Mouse (Mus musculus) liver, adult 2 months (tissue): ENCODE data around the gene Mdga1. TPM values are rescaled to one million over a fixed set of nuclear protein-coding genes. Genes with fewer than 3 reads are reported as not detected.

Experiments used
- DNase-seq: peaks from one replicate; pipeline ENCODE4 v3.0.0-alpha.2; 2011; ENCODE audit warnings: low read depth, low spot score; ENCODE audit errors: extremely low read depth
- H3K27ac ChIP-seq: fragments of 200-500 bp; replicated peaks from 2 replicates; pipeline ENCODE4 v1.5.1; 2012; ENCODE audit warnings: low read depth, mild to moderate bottlenecking, control low read depth, inconsistent platforms, low read length; ENCODE audit not compliant: insufficient read depth
- H3K27me3 ChIP-seq: fragments of 200-500 bp; 2 replicates; pipeline ENCODE4 v1.6.1; 2012; ENCODE audit warnings: mild to moderate bottlenecking, moderate library complexity, low read length, inconsistent platforms; ENCODE audit not compliant: control insufficient read depth, insufficient read depth
- H3K36me3 ChIP-seq: fragments of 200-500 bp; 2 replicates; pipeline ENCODE4 v1.6.1; 2012; ENCODE audit warnings: low read length, inconsistent platforms; ENCODE audit not compliant: control insufficient read depth, insufficient read depth
- H3K4me1 ChIP-seq: fragments of 200-500 bp; 2 replicates; pipeline ENCODE4 v1.6.1; 2011; ENCODE audit warnings: low read length; ENCODE audit not compliant: control insufficient read depth, insufficient read depth
- H3K4me3 ChIP-seq: fragments of 200-500 bp; 2 replicates; pipeline ENCODE4 v1.5.1; 2011; ENCODE audit warnings: low read depth, mild to moderate bottlenecking, control low read depth, low read length, moderate library complexity; ENCODE audit not compliant: insufficient read depth
- H3K79me2 ChIP-seq: fragments of 200-500 bp; 2 replicates; pipeline ENCODE4 v1.6.1; 2012; ENCODE audit warnings: inconsistent platforms, mild to moderate bottlenecking, low read length, moderate library complexity; ENCODE audit not compliant: control insufficient read depth, insufficient read depth
- H3K9ac ChIP-seq: fragments of 200-500 bp; 2 replicates; pipeline ENCODE4 v1.6.1; 2012; ENCODE audit warnings: low read depth, mild to moderate bottlenecking, control low read depth, inconsistent platforms, low read length
- CTCF ChIP-seq: fragments of 200-500 bp; IDR thresholded peaks from 2 replicates; pipeline ENCODE4 v1.5.1; 2011; ENCODE audit warnings: low read depth, low read length, control low read depth
- POLR2A ChIP-seq: fragments of 200-500 bp; IDR thresholded peaks from 2 replicates; pipeline ENCODE4 v1.6.1; 2011; ENCODE audit warnings: low read length, control low read depth; ENCODE audit not compliant: insufficient read depth; ENCODE audit errors: extremely low read depth
- WGBS: fragments of 180-500 bp; shearing (Covaris S2); methylation state at CpG from one replicate; pipeline ENCODE4 v1.1.7; 2018; 5-methylcytosine and 5-hydroxymethylcytosine counted together
- polyA plus RNA-seq: library from polyadenylated mRNA; depleted of rRNA; stranded (reverse); fragments of >200 nt; gene quantifications from 2 replicates; pipeline ENCODE4 v1.2.3, GENCODE M21; 2012
- total RNA-seq: library from RNA; depleted of rRNA; stranded (reverse); fragments of >200 nt; gene quantifications from 2 replicates; pipeline ENCODE4 v1.2.3, GENCODE M21; 2014

Mdga1 gene
- total and polyA plus RNA-seq, 2 experiments = 0.09 to 0.64 TPM

DNA sequence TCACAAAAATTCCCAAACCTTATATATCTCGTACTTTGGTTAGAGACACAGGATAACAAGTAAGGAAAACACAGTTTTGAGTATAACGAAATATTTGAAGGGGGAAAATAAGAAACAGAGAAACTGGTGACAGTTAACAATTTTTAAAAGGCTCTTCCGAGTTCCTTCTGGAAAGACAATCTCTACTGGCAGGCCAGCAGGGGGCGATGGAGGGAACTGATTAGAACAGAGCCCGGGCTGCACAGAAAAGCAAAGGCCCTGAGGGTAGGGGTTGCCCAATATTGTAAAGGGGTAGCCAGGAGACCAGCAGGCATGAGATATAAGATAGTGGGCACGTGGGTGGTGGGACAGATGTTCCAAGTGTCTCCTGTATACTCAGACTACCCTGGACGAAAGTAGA is 173.8 kb downstream of the Mdga1 start:
- Histone ChIP-seq H3K9ac (no peak overlapping the region), H3K4me3 (no peak overlapping the region), H3K36me3 (no peaks in the 10 kb centered on the region), H3K27ac (no peak overlapping the region), H3K27me3 (peaks cover 6% of the 10 kb centered on the region; the same call in 1 of the 2 replicates), H3K4me1 (no peaks in the 10 kb centered on the region), H3K79me2 (no peaks in the 10 kb centered on the region)
- peak; percentile 20 for DNase-seq
- 11% methylated on average over 7 of the region's 7 CpGs for WGBS
- TF ChIP-seq CTCF (peak; percentile 72), POLR2A (no peak)

GRCm38 (mm10) chr17:29795050-29795770 is 174.7 kb downstream of the Mdga1 start:
- no peak overlapping the region for H3K9ac ChIP-seq
- H3K4me1 ChIP-seq = no peaks in the 10 kb centered on the region
- 20% methylated on average over 22 of the region's 23 CpGs for WGBS

DNA sequence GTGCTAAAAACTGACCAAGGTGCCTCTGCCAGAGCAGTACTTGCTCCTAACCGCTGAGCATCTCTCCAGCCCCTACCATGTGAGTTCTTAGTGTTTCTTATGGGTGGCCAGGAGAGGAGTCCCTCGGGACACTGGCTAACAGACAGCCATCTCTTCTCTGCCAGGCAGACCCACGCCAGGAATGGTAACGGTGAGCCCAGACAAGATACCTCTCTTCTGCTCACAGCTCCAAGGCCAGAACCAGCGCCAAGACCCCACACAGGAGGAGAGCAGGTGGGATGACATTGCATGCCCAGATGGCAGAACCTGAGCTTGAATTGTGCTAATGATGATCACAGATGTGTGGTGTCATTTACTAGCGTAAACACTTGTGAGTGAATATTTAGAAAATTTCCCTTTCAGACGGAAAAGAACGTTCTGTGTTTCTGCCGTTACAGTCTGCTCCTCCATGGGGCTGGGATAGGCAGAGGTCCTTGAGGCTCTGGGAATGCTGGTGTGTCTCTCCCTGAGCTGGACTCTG is 178.3 kb downstream of the Mdga1 start:
- 90% methylated on average over 9 of the region's 9 CpGs for WGBS
- H3K4me1 ChIP-seq = no peaks in the 10 kb centered on the region
- DNase-seq = no peak
- H3K9ac ChIP-seq = no peak overlapping the region
- no peak overlapping the region for H3K4me3 ChIP-seq
- no peaks in the 10 kb centered on the region for H3K79me2 ChIP-seq
- TF ChIP-seq POLR2A (no peak), CTCF (no peak)
- no peaks in the 10 kb centered on the region for H3K36me3 ChIP-seq
- H3K27ac ChIP-seq = no peak overlapping the region
- peaks cover 6% of the 10 kb centered on the region; the same call in 1 of the 2 replicates for H3K27me3 ChIP-seq

More at GRCm38 (mm10) chr17:29795050-29795770, 174.7 kb downstream of the Mdga1 start:
- Histone ChIP-seq H3K27me3 (peaks cover 6% of the 10 kb centered on the region; the same call in 1 of the 2 replicates), H3K4me3 (no peak overlapping the region), H3K27ac (no peak overlapping the region), H3K79me2 (no peaks in the 10 kb centered on the region), H3K36me3 (no peaks in the 10 kb centered on the region)
- TF ChIP-seq POLR2A (no peak), CTCF (no peak)
- DNase-seq = no peak

DNA sequence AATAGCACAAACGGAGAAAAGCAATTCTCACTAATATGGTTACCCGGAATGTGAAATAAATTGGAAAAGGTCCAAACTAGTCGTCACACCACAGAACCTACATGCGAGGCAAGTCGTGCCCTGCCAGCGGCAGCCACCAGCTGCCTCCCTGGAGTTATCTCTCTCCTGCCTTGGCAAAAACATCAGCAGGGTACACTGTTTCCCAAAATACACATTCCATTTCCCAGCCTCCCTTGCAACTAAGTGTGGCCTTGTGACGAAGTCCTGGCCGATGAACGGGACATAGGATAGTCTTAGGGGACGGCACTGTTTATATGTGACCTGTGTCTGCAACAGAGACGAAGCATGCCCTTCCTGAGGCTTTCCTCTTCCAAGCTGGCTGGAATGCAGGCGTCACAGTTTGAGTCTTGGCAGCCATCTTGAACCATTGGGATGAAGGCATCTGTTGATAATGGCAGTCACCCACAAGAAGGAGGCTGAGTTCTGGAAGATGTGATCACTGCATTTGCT is 179.6 kb downstream of the Mdga1 start:
- Histone ChIP-seq H3K27ac (no peak overlapping the region), H3K4me3 (no peak overlapping the region), H3K9ac (no peak overlapping the region), H3K79me2 (no peaks in the 10 kb centered on the region), H3K27me3 (peaks cover 2% of the 10 kb centered on the region; the same call in 1 of the 2 replicates), H3K36me3 (no peaks in the 10 kb centered on the region), H3K4me1 (no peaks in the 10 kb centered on the region)
- WGBS = 90% methylated on average over 12 of the region's 12 CpGs
- TF ChIP-seq CTCF = no peak
- no peak for TF ChIP-seq POLR2A
- DNase-seq = no peak

DNA sequence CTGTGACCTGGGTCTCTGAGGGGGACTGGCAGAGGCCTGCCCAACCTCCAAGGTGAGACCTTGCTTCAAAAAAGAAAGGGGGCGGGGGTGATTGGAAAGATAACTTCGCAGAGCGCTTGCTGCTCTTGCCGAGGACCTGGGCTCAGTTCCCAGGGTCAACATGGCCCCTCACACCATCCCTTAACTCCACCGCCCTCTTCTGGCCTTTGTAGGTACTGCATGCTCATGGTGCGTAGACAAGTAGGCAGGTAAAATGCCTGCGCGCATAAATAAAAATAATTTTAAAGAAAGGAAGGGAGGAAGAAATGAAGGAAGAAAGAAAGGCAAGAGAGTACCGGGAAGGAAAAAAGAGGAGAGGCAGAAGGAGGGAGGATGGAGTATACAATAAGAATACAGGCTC is 180.2 kb downstream of the Mdga1 start:
- no peaks in the 10 kb centered on the region for H3K36me3 ChIP-seq
- H3K4me1 ChIP-seq = no peaks in the 10 kb centered on the region
- no peak overlapping the region for H3K4me3 ChIP-seq
- WGBS = 61% methylated on average over 9 of the region's 9 CpGs
- H3K79me2 ChIP-seq = no peaks in the 10 kb centered on the region
- no peak overlapping the region for H3K9ac ChIP-seq
- no peaks in the 10 kb centered on the region; the same call in 1 of the 2 replicates for H3K27me3 ChIP-seq
- no peak for DNase-seq
- no peak overlapping the region for H3K27ac ChIP-seq
- TF ChIP-seq CTCF (peak; percentile 22; the same call in 1 of the 2 replicates), POLR2A (no peak)

- WGBS = 91% methylated on average over 10 of the region's 10 CpGs
- H3K4me1 ChIP-seq = no peaks in the 10 kb centered on the region
- no peak overlapping the region for H3K4me3 ChIP-seq
- DNase-seq = no peak
- no peak overlapping the region for H3K27ac ChIP-seq
- H3K36me3 ChIP-seq = no peaks in the 10 kb centered on the region
- TF ChIP-seq CTCF (no peak), POLR2A (no peak)
- H3K79me2 ChIP-seq = no peaks in the 10 kb centered on the region
- H3K27me3 ChIP-seq = no peaks in the 10 kb centered on the region
- no peak overlapping the region for H3K9ac ChIP-seq
These were observed 181.3 kb downstream of the Mdga1 start for GRCm38 (mm10) chr17:29788573-29788972.
